Mouse (Mus musculus) megakaryocyte-erythroid progenitor cell, adult 5-6 weeks (primary cell): Measurements from ENCODE around the gene Tmem63c. TPM values are rescaled to one million over a fixed set of nuclear protein-coding genes. Genes with fewer than 3 reads are reported as not detected.
A peak's percentile ranks its signal among the peaks of the same experiment; 100 is the strongest.

ENCODE experiments used
- ATAC-seq: replicated peaks from 2 replicates; pipeline ENCODE4 v1.8.0; 2016; ENCODE audit warnings: mild to moderate bottlenecking, inconsistent platforms; ENCODE audit not compliant: severe bottlenecking, poor library complexity, low FRiP score, low TSS enrichment
- total RNA-seq, 2 experiments: library from RNA; stranded (forward) in 1 of 2; stranded (reverse) in 1 of 2; fragments of 200-1000, 215-1000 nt in 1 of 2; fragments of >200 nt in 1 of 2; fragmentation: Nextera tagmentation in 1 of 2; gene quantifications; 2 replicates each; pipeline ENCODE4 v1.2.3; 2014 to 2017

Tmem63c gene
- total RNA-seq, 2 experiments from 2014 or later, result not detected

GRCm38 (mm10) chr12:87042456-87042855, 21.3 kb downstream of the Tmem63c start:
- ATAC-seq, result no peak

- ATAC-seq, result no peak
Measured at GRCm38 (mm10) chr12:87043221-87043620, 22.1 kb downstream of the Tmem63c start.

- no peak for ATAC-seq
Measured at GRCm38 (mm10) chr12:87044711-87045110, 23.6 kb downstream of the Tmem63c start.

- ATAC-seq, result no peak
Measured at GRCm38 (mm10) chr12:87047536-87047935, 26.4 kb downstream of the Tmem63c start.

- ATAC-seq, result peak; percentile 74
Measured at GRCm38 (mm10) chr12:87052661-87053321, 31.7 kb downstream of the Tmem63c start.

GRCm38 (mm10) chr12:87054873-87055272, 33.7 kb downstream of the Tmem63c start:
- no peak for ATAC-seq

GRCm38 (mm10) chr12:87057066-87057465, 35.9 kb downstream of the Tmem63c start:
- ATAC-seq, result no peak

- no peak for ATAC-seq
Measured at GRCm38 (mm10) chr12:87065446-87065845, 44.3 kb downstream of the Tmem63c start.

GRCm38 (mm10) chr12:87066429-87066828, 45.3 kb downstream of the Tmem63c start:
- no peak for ATAC-seq

GRCm38 (mm10) chr12:87070520-87070919, 49.4 kb downstream of the Tmem63c start:
- no peak for ATAC-seq

GRCm38 (mm10) chr12:87076610-87077009, 55.5 kb downstream of the Tmem63c start:
- no peak for ATAC-seq

- ATAC-seq, result no peak
Measured at GRCm38 (mm10) chr12:87082797-87083196, 61.7 kb downstream of the Tmem63c start.

GRCm38 (mm10) chr12:87087236-87087635, 66.1 kb downstream of the Tmem63c start:
- no peak for ATAC-seq

- ATAC-seq, result no peak
Measured at GRCm38 (mm10) chr12:87088331-87088730, 67.2 kb downstream of the Tmem63c start.

GRCm38 (mm10) chr12:87089255-87089654, 68.1 kb downstream of the Tmem63c start:
- ATAC-seq, result no peak

- no peak for ATAC-seq
Measured at GRCm38 (mm10) chr12:87089701-87090100, 68.6 kb downstream of the Tmem63c start.

- ATAC-seq, result no peak
Measured at GRCm38 (mm10) chr12:87091916-87092315, 70.8 kb downstream of the Tmem63c start.

GRCm38 (mm10) chr12:87093249-87093648, 72.1 kb downstream of the Tmem63c start:
- ATAC-seq, result no peak

- ATAC-seq, result no peak
Measured at GRCm38 (mm10) chr12:87093671-87094070, 72.5 kb downstream of the Tmem63c start.

GRCm38 (mm10) chr12:87100331-87100730, 79.2 kb downstream of the Tmem63c start:
- ATAC-seq, result no peak

GRCm38 (mm10) chr12:87102165-87102631, 81.1 kb downstream of the Tmem63c start, which contains the start of gene Ngb:
Gene Ngb (minus strand): TSS chr12:87102539.
- ATAC-seq, result no peak
